Mouse (Mus musculus): Measurements from ENCODE around the gene Nop2. TPM values are rescaled to one million over a fixed set of nuclear protein-coding genes. Genes with fewer than 3 reads are reported as not detected.

The Nop2 gene
- polyA plus RNA-seq, 1 experiment from 2014 or later = 46.8 TPM

GRCm38 (mm10) chr6:125129710-125130402 is 1.9 kb upstream of the Nop2 start:
- Histone ChIP-seq H3K36me3 (ENCODE audit: control insufficient read depth, insufficient read depth, low read length) (peaks cover 76% of the 10 kb centered on the region), H3K4me2 (ENCODE audit: low read length) (no peak overlapping the region), H3K27ac (ENCODE audit: low read depth, low read length) (no peak overlapping the region), H3K27me3 (replicated peaks; ENCODE audit: control insufficient read depth, insufficient read depth, low read length) (no peaks in the 10 kb centered on the region), H3K4me1 (ENCODE audit: control insufficient read depth, insufficient read depth, low read length) (peaks cover 7% of the 10 kb centered on the region), H3K9ac (ENCODE audit: low read length) (no peak overlapping the region), H3K4me3 (ENCODE audit: low read depth, low read length) (no peak overlapping the region), H3K9me3 (replicated peaks; ENCODE audit: control insufficient read depth, low read length) (no peaks in the 10 kb centered on the region)
- ATAC-seq = no peak
- DNase-seq (ENCODE audit: low spot score) = no peak
- WGBS = 90% methylated on average over 20 of the region's 20 CpGs

- Histone ChIP-seq H3K4me1 (ENCODE audit: control insufficient read depth, insufficient read depth, low read length) (peaks cover 7% of the 10 kb centered on the region), H3K4me2 (ENCODE audit: low read length) (peak overlapping the region; percentile 94), H3K4me3 (ENCODE audit: low read depth, low read length) (peak overlapping the region; percentile 86), H3K27me3 (replicated peaks; ENCODE audit: control insufficient read depth, insufficient read depth, low read length) (no peaks in the 10 kb centered on the region), H3K9me3 (replicated peaks; ENCODE audit: control insufficient read depth, low read length) (no peaks in the 10 kb centered on the region), H3K27ac (ENCODE audit: low read depth, low read length) (no peak overlapping the region), H3K36me3 (ENCODE audit: control insufficient read depth, insufficient read depth, low read length) (peaks cover 76% of the 10 kb centered on the region), H3K9ac (ENCODE audit: low read length) (peak overlapping the region; percentile 81)
- WGBS = 11% methylated on average over 11 of the region's 11 CpGs
- ATAC-seq = no peak
- DNase-seq (ENCODE audit: low spot score) = no peak
Measured at GRCm38 (mm10) chr6:125132470-125132869, 761 bp downstream of the Nop2 start.

- Histone ChIP-seq H3K4me2 (ENCODE audit: low read length) (no peak overlapping the region), H3K9me3 (replicated peaks; ENCODE audit: control insufficient read depth, low read length) (no peaks in the 10 kb centered on the region), H3K4me1 (ENCODE audit: control insufficient read depth, insufficient read depth, low read length) (peaks cover 6% of the 10 kb centered on the region), H3K4me3 (ENCODE audit: low read depth, low read length) (no peak overlapping the region), H3K27me3 (replicated peaks; ENCODE audit: control insufficient read depth, insufficient read depth, low read length) (no peaks in the 10 kb centered on the region), H3K9ac (ENCODE audit: low read length) (no peak overlapping the region), H3K27ac (ENCODE audit: low read depth, low read length) (no peak overlapping the region), H3K36me3 (ENCODE audit: control insufficient read depth, insufficient read depth, low read length) (peaks cover 88% of the 10 kb centered on the region)
- ATAC-seq (no peak), DNase-seq (ENCODE audit: low spot score) (peak; percentile 39)
- 85% methylated on average over 19 of the region's 19 CpGs for WGBS
Measured at GRCm38 (mm10) chr6:125137002-125137671, 5.4 kb downstream of the Nop2 start.

GRCm38 (mm10) chr6:125139747-125140146 is 8.0 kb downstream of the Nop2 start:
- 86% methylated on average over 7 of the region's 7 CpGs for WGBS
- Histone ChIP-seq H3K27me3 (replicated peaks; ENCODE audit: control insufficient read depth, insufficient read depth, low read length) (no peaks in the 10 kb centered on the region), H3K4me3 (ENCODE audit: low read depth, low read length) (no peak overlapping the region), H3K4me2 (ENCODE audit: low read length) (no peak overlapping the region), H3K9me3 (replicated peaks; ENCODE audit: control insufficient read depth, low read length) (no peaks in the 10 kb centered on the region), H3K27ac (ENCODE audit: low read depth, low read length) (no peak overlapping the region), H3K4me1 (ENCODE audit: control insufficient read depth, insufficient read depth, low read length) (peaks cover 1% of the 10 kb centered on the region; the same call in 1 of the 2 replicates), H3K36me3 (ENCODE audit: control insufficient read depth, insufficient read depth, low read length) (peaks cover 89% of the 10 kb centered on the region), H3K9ac (ENCODE audit: low read length) (no peak overlapping the region)
- DNase-seq (ENCODE audit: low spot score) (no peak), ATAC-seq (no peak)

GRCm38 (mm10) chr6:125142436-125142835 is 10.7 kb downstream of the Nop2 start:
- Histone ChIP-seq H3K4me2 (ENCODE audit: low read length) (no peak overlapping the region), H3K4me3 (ENCODE audit: low read depth, low read length) (no peak overlapping the region), H3K9ac (ENCODE audit: low read length) (no peak overlapping the region), H3K27me3 (replicated peaks; ENCODE audit: control insufficient read depth, insufficient read depth, low read length) (no peaks in the 10 kb centered on the region), H3K9me3 (replicated peaks; ENCODE audit: control insufficient read depth, low read length) (no peaks in the 10 kb centered on the region), H3K27ac (ENCODE audit: low read depth, low read length) (no peak overlapping the region), H3K4me1 (ENCODE audit: control insufficient read depth, insufficient read depth, low read length) (peaks cover 19% of the 10 kb centered on the region), H3K36me3 (ENCODE audit: control insufficient read depth, insufficient read depth, low read length) (peaks cover 63% of the 10 kb centered on the region)
- 92% methylated on average over 8 of the region's 8 CpGs for WGBS
- DNase-seq (ENCODE audit: low spot score) (no peak), ATAC-seq (no peak)

- WGBS = 85% methylated on average over 3 of the region's 3 CpGs
- no peak overlapping the region for H3K4me3 ChIP-seq (ENCODE audit: low read depth, low read length)
- H3K9me3 ChIP-seq (replicated peaks; ENCODE audit: control insufficient read depth, low read length) = no peaks in the 10 kb centered on the region
- no peaks in the 10 kb centered on the region for H3K27me3 ChIP-seq (replicated peaks; ENCODE audit: control insufficient read depth, insufficient read depth, low read length)
- no peak overlapping the region for H3K27ac ChIP-seq (ENCODE audit: low read depth, low read length)
- no peak for ATAC-seq
- DNase-seq (ENCODE audit: low spot score) = no peak
- H3K4me1 ChIP-seq (ENCODE audit: control insufficient read depth, insufficient read depth, low read length) = peaks cover 20% of the 10 kb centered on the region
- peaks cover 57% of the 10 kb centered on the region for H3K36me3 ChIP-seq (ENCODE audit: control insufficient read depth, insufficient read depth, low read length)
- H3K4me2 ChIP-seq (ENCODE audit: low read length) = no peak overlapping the region
- H3K9ac ChIP-seq (ENCODE audit: low read length) = no peak overlapping the region
Measured at GRCm38 (mm10) chr6:125143128-125143527, 11.4 kb downstream of the Nop2 start.

- H3K27ac ChIP-seq (ENCODE audit: low read depth, low read length) = no peak overlapping the region
- peaks cover 50% of the 10 kb centered on the region for H3K36me3 ChIP-seq (ENCODE audit: control insufficient read depth, insufficient read depth, low read length)
- H3K27me3 ChIP-seq (replicated peaks; ENCODE audit: control insufficient read depth, insufficient read depth, low read length) = no peaks in the 10 kb centered on the region
- no peak for DNase-seq (ENCODE audit: low spot score)
- no peak overlapping the region for H3K4me3 ChIP-seq (ENCODE audit: low read depth, low read length)
- H3K4me2 ChIP-seq (ENCODE audit: low read length) = no peak overlapping the region
- ATAC-seq = no peak
- H3K4me1 ChIP-seq (ENCODE audit: control insufficient read depth, insufficient read depth, low read length) = peaks cover 20% of the 10 kb centered on the region
- no peak overlapping the region for H3K9ac ChIP-seq (ENCODE audit: low read length)
- H3K9me3 ChIP-seq (replicated peaks; ENCODE audit: control insufficient read depth, low read length) = no peaks in the 10 kb centered on the region
- 85% methylated on average over 9 of the region's 9 CpGs for WGBS
Measured at GRCm38 (mm10) chr6:125143904-125144303, 12.2 kb downstream of the Nop2 start.

GRCm38 (mm10) chr6:125145001-125145400 is 13.3 kb downstream of the Nop2 start, which contains the start of gene Iffo1:
Iffo1 (plus strand) TSS chr6:125145241.
- Histone ChIP-seq H3K4me2 (ENCODE audit: low read length) (peak within 1 kb of the TSS; percentile 98), H3K27me3 (replicated peaks; ENCODE audit: control insufficient read depth, insufficient read depth, low read length) (no peaks in the 10 kb centered on the region), H3K4me1 (ENCODE audit: control insufficient read depth, insufficient read depth, low read length) (peaks cover 20% of the 10 kb centered on the region), H3K9me3 (replicated peaks; ENCODE audit: control insufficient read depth, low read length) (no peaks in the 10 kb centered on the region), H3K27ac (ENCODE audit: low read depth, low read length) (peak within 1 kb of the TSS; percentile 86), H3K4me3 (ENCODE audit: low read depth, low read length) (peak within 1 kb of the TSS; percentile 70), H3K9ac (ENCODE audit: low read length) (peak within 1 kb of the TSS; percentile 90), H3K36me3 (ENCODE audit: control insufficient read depth, insufficient read depth, low read length) (peaks cover 43% of the 10 kb centered on the region)
- DNase-seq (ENCODE audit: low spot score) = peak; percentile 96
- under 1% methylated on average over 16 of the region's 16 CpGs for WGBS
- ATAC-seq = peak; percentile 97

- Histone ChIP-seq H3K36me3 (ENCODE audit: control insufficient read depth, insufficient read depth, low read length) (peaks cover 38% of the 10 kb centered on the region), H3K27me3 (replicated peaks; ENCODE audit: control insufficient read depth, insufficient read depth, low read length) (no peaks in the 10 kb centered on the region), H3K9me3 (replicated peaks; ENCODE audit: control insufficient read depth, low read length) (no peaks in the 10 kb centered on the region), H3K4me1 (ENCODE audit: control insufficient read depth, insufficient read depth, low read length) (peaks cover 20% of the 10 kb centered on the region), H3K9ac (ENCODE audit: low read length) (peak overlapping the region; percentile 90), H3K4me2 (ENCODE audit: low read length) (peak overlapping the region; percentile 98), H3K27ac (ENCODE audit: low read depth, low read length) (peak overlapping the region; percentile 86), H3K4me3 (ENCODE audit: low read depth, low read length) (peak overlapping the region; percentile 70)
- peak; percentile 32 for DNase-seq (ENCODE audit: low spot score)
- peak; percentile 72 for ATAC-seq
- WGBS = 0% methylated on average over 33 of the region's 35 CpGs
Measured at GRCm38 (mm10) chr6:125145479-125145951, 13.8 kb downstream of the Nop2 start.
